ENCODE assay signal across 20 mouse cellular contexts in the genomic region with DNA sequence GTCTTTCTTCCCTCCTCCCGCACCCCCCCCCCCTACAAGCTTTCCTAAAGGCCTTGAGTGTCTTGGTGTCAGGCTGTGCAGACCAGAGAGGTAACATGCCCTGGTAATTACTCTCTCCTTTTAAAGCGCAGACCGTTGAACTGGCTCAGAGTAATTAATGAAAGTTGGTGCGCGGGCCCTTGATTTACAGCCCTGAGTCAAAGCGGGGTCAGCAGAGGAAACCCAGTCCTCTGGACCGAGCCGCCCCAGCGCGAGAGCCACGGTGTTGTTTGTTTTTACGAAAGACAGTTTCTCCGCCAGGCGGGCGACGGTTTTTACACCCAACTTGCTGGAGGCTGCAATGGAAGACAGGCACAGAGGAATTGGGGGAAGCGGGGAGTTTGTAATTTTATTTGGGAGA. TPM values are rescaled to one million over a fixed set of nuclear protein-coding genes. Genes with fewer than 3 reads are reported as not detected.
A peak's percentile ranks its signal among the peaks of the same experiment; 100 is the strongest.
DNase-seq lines count a peak whose midpoint lies in the region; ATAC-seq and TF ChIP-seq lines count a peak whose summit lies in the region.
"Had no signal": no experiment of that assay in that cellular context is flagged by ENCODE, and none has a peak within 500 bp of the region (broad histone marks: within the 10 kb centered on the region; RNA-seq: fewer than 3 reads in every experiment).

No protein-coding gene starts in this region.

- no peaks in the 10 kb centered on the region for H3K36me3 ChIP-seq in heart, embryonic 11.5 days (ENCODE audit: control insufficient read depth, insufficient read depth, low read length)
- peaks cover 19% of the 10 kb centered on the region for H3K36me3 ChIP-seq in kidney, embryonic 14.5 days (ENCODE audit: control insufficient read depth, insufficient read depth, low read length)
- no peaks in the 10 kb centered on the region for H3K36me3 ChIP-seq in kidney, adult 2 months (ENCODE audit: control insufficient read depth, insufficient read depth, low read length)
- H3K36me3 ChIP-seq: hindbrain, embryonic 13.5 days; stomach, embryonic 15.5 days had no signal

- ATAC-seq in heart, embryonic 11.5 days (replicated peaks; ENCODE audit: insufficient number of reproducible peaks, low FRiP score, low TSS enrichment): no peak
- peak; percentile 83 for ATAC-seq in kidney, embryonic 14.5 days (ENCODE audit: low FRiP score, low TSS enrichment)

- no peak for DNase-seq in heart, postnatal 4 days
- DNase-seq in kidney, adult 2 months: no peak
- peak; percentile 14 for DNase-seq in R1 (ENCODE audit: low read depth, low spot score)
- peak; percentile 73 to 83 for DNase-seq in kidney, postnatal 4 days
- DNase-seq in spleen, postnatal 4 days (ENCODE audit: low spot score in 2 of 2): no peak
- no peak for DNase-seq in right cerebral cortex, adult 18-20 months
- DNase-seq: cerebellum, adult 11 months; layer of hippocampus, adult 9-11 months; lung, adult 2 months; right cerebral cortex, postnatal 14 days had no signal

- no peak overlapping the region for H3K27ac ChIP-seq in heart, embryonic 11.5 days (ENCODE audit: low read depth, low read length)
- peak overlapping the region; percentile 63; the same call in 1 of the 2 replicates for H3K27ac ChIP-seq in kidney, embryonic 14.5 days (ENCODE audit: low read depth, low read length)
- no peak overlapping the region for H3K27ac ChIP-seq in kidney, adult 2 months (ENCODE audit: insufficient read depth, low read depth, low read length)
- H3K27ac ChIP-seq: hindbrain, embryonic 13.5 days; stomach, embryonic 15.5 days had no signal

- TF ChIP-seq POLR2A in kidney, adult 2 months (IDR thresholded peaks at IDR 0.05; ENCODE audit: low read depth, low read length): no peak

- no peaks in the 10 kb centered on the region for H3K9me3 ChIP-seq in heart, embryonic 11.5 days (replicated peaks; ENCODE audit: control insufficient read depth, low read length)
- no peaks in the 10 kb centered on the region for H3K9me3 ChIP-seq in kidney, embryonic 14.5 days (ENCODE audit: control insufficient read depth, low read length)
- H3K9me3 ChIP-seq: hindbrain, embryonic 13.5 days; stomach, embryonic 15.5 days had no signal

- 0 out of 2 replicates have a peak overlapping the region, but pooled peaks have one; percentile 16 for H3K9ac ChIP-seq in heart, embryonic 11.5 days (ENCODE audit: low read depth, low read length)
- H3K9ac ChIP-seq in kidney, embryonic 14.5 days (ENCODE audit: low read depth, low read length): peak overlapping the region; percentile 97
- H3K9ac ChIP-seq: hindbrain, embryonic 13.5 days; stomach, embryonic 15.5 days had no signal

- WGBS in heart, embryonic 11.5 days (ENCODE audit: insufficient replicate concordance): 2% methylated on average over 17 of the region's 17 CpGs
- WGBS in kidney, embryonic 14.5 days: under 1% methylated on average over 16 of the region's 17 CpGs
- WGBS in kidney, adult 2 months: 6% methylated on average over 17 of the region's 17 CpGs

- peaks cover 12% of the 10 kb centered on the region for H3K4me1 ChIP-seq in heart, embryonic 11.5 days (ENCODE audit: control insufficient read depth, insufficient read depth, low read length)
- peaks cover 30% of the 10 kb centered on the region for H3K4me1 ChIP-seq in kidney, embryonic 14.5 days (ENCODE audit: control insufficient read depth, insufficient read depth, low read length)
- no peaks in the 10 kb centered on the region for H3K4me1 ChIP-seq in kidney, adult 2 months (ENCODE audit: control insufficient read depth, insufficient read depth, low read length)

- peak overlapping the region; percentile 45 for H3K4me2 ChIP-seq in heart, embryonic 11.5 days
- peak overlapping the region; percentile 59 for H3K4me2 ChIP-seq in kidney, embryonic 14.5 days (replicated peaks; ENCODE audit: low read depth, low read length)
- H3K4me2 ChIP-seq: hindbrain, embryonic 13.5 days; stomach, embryonic 15.5 days had no signal

- TF ChIP-seq CTCF in kidney, adult 2 months (conservative IDR thresholded peaks at IDR 0.05; ENCODE audit: insufficient read depth, insufficient read length, low read depth, low read length): no peak

- peaks cover 91% of the 10 kb centered on the region for H3K27me3 ChIP-seq in heart, embryonic 11.5 days (ENCODE audit: control insufficient read depth, insufficient read depth, low read length)
- H3K27me3 ChIP-seq in kidney, embryonic 14.5 days (ENCODE audit: control insufficient read depth, insufficient read depth, low read length): peaks cover 9% of the 10 kb centered on the region; the same call in 1 of the 2 replicates
- peaks cover 5% of the 10 kb centered on the region; the same call in 1 of the 2 replicates for H3K27me3 ChIP-seq in kidney, adult 2 months (replicated peaks; ENCODE audit: control insufficient read depth, insufficient read depth, low read length)

- H3K4me3 ChIP-seq in heart, embryonic 11.5 days (ENCODE audit: low read depth, low read length): peak overlapping the region; percentile 14; the same call in 1 of the 2 replicates
- H3K4me3 ChIP-seq in kidney, embryonic 14.5 days (ENCODE audit: low read length): peak overlapping the region; percentile 80
- H3K4me3 ChIP-seq in kidney, adult 2 months (ENCODE audit: insufficient read depth, low read depth, low read length): no peak overlapping the region
- H3K4me3 ChIP-seq: hindbrain, embryonic 13.5 days; megakaryocyte, embryonic 14.5 days; stomach, embryonic 15.5 days had no signal

RNA-seq across cellular contexts. Expression of a gene that starts 6.0 kb away (rescaled TPM):
- 32.9 and 37.5 TPM in 2 replicates for polyA plus RNA-seq in heart, embryonic 11.5 days (2014; fragmentation: Nextera tagmentation; extraction: Ambion mirVana)
- 10 to 100 TPM; 19.7 to 21.5 TPM for total RNA-seq in heart, postnatal 4 days (2021)
- polyA plus RNA-seq in kidney, embryonic 14.5 days (2014; fragmentation: Nextera tagmentation; extraction: Ambion mirVana): 108 and 164 TPM in 2 replicates
- polyA plus RNA-seq in kidney, adult 2 months (2012; rRNA removed): 16.9 and 20.8 TPM in 2 replicates

RNA-seq across cellular contexts. Expression of a gene that starts 40.5 kb away (rescaled TPM):
- polyA plus RNA-seq in heart, embryonic 11.5 days (2014; fragmentation: Nextera tagmentation; extraction: Ambion mirVana): not detected in 2 replicates
- total RNA-seq in heart, postnatal 4 days (2021): not detected
- polyA plus RNA-seq in kidney, embryonic 14.5 days (2014; fragmentation: Nextera tagmentation; extraction: Ambion mirVana): not detected in 2 replicates
- not detected in 2 replicates for polyA plus RNA-seq in kidney, adult 2 months (2012; rRNA removed)
- total RNA-seq: adrenal gland, postnatal 4 days; ES-E14; gastrocnemius, adult 18-20 months; left cerebral cortex, postnatal 25 days had no signal
- polyA plus RNA-seq: cortical plate, adult 2 months; hindbrain, embryonic 13.5 days; lung, adult 2 months; stomach, embryonic 15.5 days had no signal

Comparison
In these comparisons a context has a peak if more than half of its experiments do, and no peak if none do; other contexts are left out.
1. DNase-seq: peak in R1 (single experiment) and kidney, postnatal 4 days (2 of 2); none in heart, postnatal 4 days (single experiment), kidney, adult 2 months (single experiment), spleen, postnatal 4 days (0 of 2) and right cerebral cortex, adult 18-20 months (single experiment).